Mouse (Mus musculus): ENCODE results near the gene Pclo. TPM values are rescaled to one million over a fixed set of nuclear protein-coding genes. Genes with fewer than 3 reads are reported as not detected.
A peak's percentile ranks its signal among the peaks of the same experiment; 100 is the strongest.
"Not testable (repeated sequence)": the region's sequence is repeated elsewhere in the genome, so short reads cannot be mapped to it uniquely, and the experiment has no call there.

Pclo gene
- total RNA-seq, 2 experiments from 2014 or later, result 0.26 to 0.35 TPM

- no peak for DNase-seq
- intact Hi-C loops (cut with DNase I), result no loop called here
Measured at GRCm38 (mm10) chr5:14662603-14663002, 147.9 kb downstream of the Pclo start.

GRCm38 (mm10) chr5:14680419-14680818, 165.7 kb downstream of the Pclo start:
- intact Hi-C loops (cut with DNase I), result no loop called here
- no peak for DNase-seq

- DNase-seq, result no peak
- intact Hi-C loops (cut with DNase I), result no loop called here
Measured at GRCm38 (mm10) chr5:14691995-14692394, 177.3 kb downstream of the Pclo start.

- DNase-seq, result no peak
- intact Hi-C loops (cut with DNase I), result no loop called here
Measured at GRCm38 (mm10) chr5:14696745-14697144, 182.0 kb downstream of the Pclo start.

- DNase-seq, result no peak
- intact Hi-C loops (cut with DNase I), result no loop called here
Measured at GRCm38 (mm10) chr5:14700900-14701299, 186.2 kb downstream of the Pclo start.

GRCm38 (mm10) chr5:14705423-14705822, 190.7 kb downstream of the Pclo start:
- intact Hi-C loops (cut with DNase I), result no loop called here
- no peak for DNase-seq

GRCm38 (mm10) chr5:14707311-14707710, 192.6 kb downstream of the Pclo start:
- intact Hi-C loops (cut with DNase I), result no loop called here
- DNase-seq, result no peak

- intact Hi-C loops (cut with DNase I), result no loop called here
- DNase-seq, result no peak
Measured at GRCm38 (mm10) chr5:14723576-14723975, 208.9 kb downstream of the Pclo start.

- intact Hi-C loops (cut with DNase I), result no loop called here
- no peak for DNase-seq
Measured at GRCm38 (mm10) chr5:14728676-14729253, 214.0 kb downstream of the Pclo start.

GRCm38 (mm10) chr5:14750882-14751281, 236.2 kb downstream of the Pclo start:
- intact Hi-C loops (cut with DNase I), result no loop called here
- DNase-seq, result no peak

- intact Hi-C loops (cut with DNase I), result no loop called here
Measured at GRCm38 (mm10) chr5:14766686-14767085, 252.0 kb downstream of the Pclo start.

GRCm38 (mm10) chr5:14782362-14783082, 267.8 kb downstream of the Pclo start:
- intact Hi-C loops (cut with DNase I), result no loop called here
- DNase-seq, result no peak

More at GRCm38 (mm10) chr5:14766686-14767085, 252.0 kb downstream of the Pclo start:
- no peak for DNase-seq

- no peak for DNase-seq
- intact Hi-C loops (cut with DNase I), result no loop called here
Measured at GRCm38 (mm10) chr5:14793891-14794290, 279.2 kb downstream of the Pclo start.

- intact Hi-C loops (cut with DNase I), result loop anchor here (5.0 kb wide), 1 partner anchor 420 kb away; no protein-coding TSS in a partner anchor
- DNase-seq, result peak; percentile 19 to 29
Measured at GRCm38 (mm10) chr5:14807136-14807535, 292.4 kb downstream of the Pclo start.

- DNase-seq, result no peak
- intact Hi-C loops (cut with DNase I), result no loop called here
Measured at GRCm38 (mm10) chr5:14833165-14833860, 318.6 kb downstream of the Pclo start.

- DNase-seq, result no peak
- intact Hi-C loops (cut with DNase I), result no loop called here
Measured at GRCm38 (mm10) chr5:14834155-14834991, 319.7 kb downstream of the Pclo start.

- intact Hi-C loops (cut with DNase I), result no loop called here
- no peak for DNase-seq
Measured at GRCm38 (mm10) chr5:14853650-14854049, 338.9 kb downstream of the Pclo start.

GRCm38 (mm10) chr5:14885291-14885690, 370.6 kb downstream of the Pclo start:
- intact Hi-C loops (cut with DNase I), result not testable (repeated sequence)
- DNase-seq, result peak; percentile 11 to 20

- DNase-seq, result no peak
- intact Hi-C loops (cut with DNase I), result no loop called here
Measured at GRCm38 (mm10) chr5:14892242-14892641, 377.5 kb downstream of the Pclo start.

- intact Hi-C loops (cut with DNase I); DNase-seq: not testable (repeated sequence)
Measured at GRCm38 (mm10) chr5:14903539-14903938, 388.8 kb downstream of the Pclo start.

All from heart, postnatal 10 days (tissue).